Mouse (Mus musculus): ENCODE data around the gene Xrcc3.

DNA sequence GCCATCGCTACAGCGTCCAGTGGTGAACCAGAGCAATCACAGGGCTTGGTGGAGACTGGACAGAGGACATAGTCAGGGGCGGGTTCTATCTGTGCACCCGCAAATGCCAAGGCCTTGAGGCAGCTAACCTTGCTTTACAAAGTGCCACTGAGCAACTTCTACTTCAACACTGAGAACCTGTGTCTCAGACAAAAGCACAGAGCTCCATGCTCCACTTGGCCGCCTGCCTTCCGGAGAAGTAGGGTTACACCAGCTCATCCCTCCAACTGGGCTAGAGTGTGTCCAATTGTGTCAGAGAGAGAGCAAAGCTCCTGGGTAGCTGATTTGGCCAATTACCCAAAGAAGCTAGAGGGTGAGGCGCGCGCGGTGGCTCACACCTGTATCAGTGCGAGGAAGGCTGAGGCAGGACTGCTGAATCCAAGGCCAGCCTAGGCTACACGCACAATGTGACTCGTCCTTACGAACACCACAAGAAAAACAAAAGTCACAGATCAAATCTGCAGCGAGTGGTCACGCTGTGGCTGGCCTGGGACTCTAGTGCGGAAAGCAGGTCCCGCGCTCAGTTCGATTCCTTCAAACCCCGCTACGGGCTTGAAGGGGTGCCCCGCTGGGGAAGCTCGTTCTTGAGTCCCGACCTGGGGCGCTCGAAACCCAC is 435 bp downstream of the Xrcc3 start:
- no peak for TF ChIP-seq POLR2A (IDR thresholded peaks at IDR 0.05; ENCODE audit: low read depth, low read length)
- TF ChIP-seq ZMIZ1 (IDR thresholded peaks at IDR 0.05; ENCODE audit: low read depth, low read length), result no peak
- no peak for TF ChIP-seq USF1 (IDR thresholded peaks at IDR 0.05; ENCODE audit: low read depth, low read length)
- TF ChIP-seq EP300 (IDR thresholded peaks at IDR 0.05; ENCODE audit: low read length), result no peak
- TF ChIP-seq JUND (conservative IDR thresholded peaks at IDR 0.05; ENCODE audit: low read depth, low read length), result no peak
- no peak for TF ChIP-seq E2F4 (IDR thresholded peaks at IDR 0.05; ENCODE audit: insufficient replicate concordance, low read depth, low read length)
- no peak for TF ChIP-seq MYC (IDR thresholded peaks at IDR 0.05; ENCODE audit: low read depth, low read length)
- no peak for TF ChIP-seq ZC3H11A (IDR thresholded peaks at IDR 0.05; ENCODE audit: low read depth, low read length)

Data from CH12.LX (cell line).